Mouse (Mus musculus) embryo, embryonic 11.5 days (tissue): ENCODE data around the gene Fxyd7.

ENCODE experiments used
- DNase-seq: peaks from one replicate; pipeline ENCODE4 v3.0.0-alpha.2; 2012; ENCODE audit warnings: low read depth, low spot score

Fxyd7 gene

GRCm38 (mm10) chr7:31008175-31008574 is 43.1 kb downstream of the Fxyd7 start:
- DNase-seq = no peak

GRCm38 (mm10) chr7:31007775-31008174 is 43.5 kb downstream of the Fxyd7 start:
- DNase-seq = no peak

- no peak for DNase-seq
These were observed 48.6 kb downstream of the Fxyd7 start for GRCm38 (mm10) chr7:31002650-31003049.

GRCm38 (mm10) chr7:31000505-31001020 is 50.7 kb downstream of the Fxyd7 start:
- DNase-seq = peak; percentile 26

GRCm38 (mm10) chr7:30996491-30996890 is 54.8 kb downstream of the Fxyd7 start:
- no peak for DNase-seq

- no peak for DNase-seq
These were observed 57.3 kb downstream of the Fxyd7 start for GRCm38 (mm10) chr7:30993986-30994385.
